Mouse (Mus musculus): ENCODE results near the gene Fibp.

GRCm38 (mm10) chr19:5447515-5448353, 12.7 kb upstream of the Fibp start, which contains the start of gene Fosl1:
- TF ChIP-seq CTCF (IDR thresholded peaks at IDR 0.05; ENCODE audit: low read depth) (no peak), EP300 (IDR thresholded peaks at IDR 0.05; ENCODE audit: low read depth) (no peak)

All from liver, embryonic 14.5 days (tissue).